Mouse (Mus musculus) ovary, adult 2 months (tissue): ENCODE results near the gene Slc4a2. TPM values are rescaled to one million over a fixed set of nuclear protein-coding genes. Genes with fewer than 3 reads are reported as not detected.

Experiments used
- polyA plus RNA-seq: library from polyadenylated mRNA; depleted of rRNA; stranded (reverse); fragments of >200 nt; gene quantifications from 2 replicates; pipeline ENCODE4 v1.2.3, GENCODE M21; 2012; rRNA removed

The Slc4a2 gene
- polyA plus RNA-seq = 124 and 127 TPM in 2 replicates

GRCm38 (mm10) chr5:24423129-24424003 lies at the start of gene Slc4a2, which contains the start of gene Cdk5:
Gene Slc4a2, plus strand, starts transcription at chr5:24423837.
Gene Cdk5, minus strand, starts transcription at chr5:24423530.

GRCm38 (mm10) chr5:24391864-24392263 lies 31.8 kb upstream of the Slc4a2 start, which contains the start of gene Atg9b:
Gene Atg9b, minus strand, starts transcription at chr5:24392143.

GRCm38 (mm10) chr5:24393392-24393997 lies 30.1 kb upstream of the Slc4a2 start, which contains the start of gene Abcb8:
Gene Abcb8, plus strand, starts transcription at chr5:24393663.

GRCm38 (mm10) chr5:24413042-24413693 lies 10.5 kb upstream of the Slc4a2 start, which contains the start of gene Asic3:
Gene Asic3, plus strand, starts transcription at chr5:24413392.

GRCm38 (mm10) chr5:24444746-24445427 lies 21.2 kb downstream of the Slc4a2 start, which contains the start of gene Fastk:
Gene Fastk, minus strand, starts transcription at chr5:24445287.

GRCm38 (mm10) chr5:24447624-24448298 lies 24.1 kb downstream of the Slc4a2 start, which contains the start of gene Tmub1:
Gene Tmub1, minus strand, starts transcription at chr5:24447854.

GRCm38 (mm10) chr5:24452030-24452690 lies 28.5 kb downstream of the Slc4a2 start, which contains the start of gene Agap3:
Gene Agap3, plus strand, starts transcription at chr5:24452177.

Other genes starting within 250 kb of the Slc4a2 start
- 180 TPM in 2 replicates for gene Kcnh2, start 72.2 kb upstream of the Slc4a2 start, polyA plus RNA-seq
- 24.5 and 26.5 TPM in 2 replicates for gene Nos3, start 59.0 kb upstream of the Slc4a2 start, polyA plus RNA-seq
- gene Atg9b, start 31.7 kb upstream of the Slc4a2 start, polyA plus RNA-seq = 5.5 and 13.3 TPM in 2 replicates
- gene Abcb8, start 30.2 kb upstream of the Slc4a2 start, polyA plus RNA-seq = 83.5 and 96.0 TPM in 2 replicates
- gene Asic3, start 10.4 kb upstream of the Slc4a2 start, polyA plus RNA-seq = 1.0 and 1.2 TPM in 2 replicates
- 117 and 118 TPM in 2 replicates for gene Cdk5, start 307 bp upstream of the Slc4a2 start, polyA plus RNA-seq
- 290 and 311 TPM in 2 replicates for gene Fastk, start 21.4 kb downstream of the Slc4a2 start, polyA plus RNA-seq
- 68.9 and 72.3 TPM in 2 replicates for gene Tmub1, start 24.0 kb downstream of the Slc4a2 start, polyA plus RNA-seq
- 143 and 150 TPM in 2 replicates for gene Agap3, start 28.3 kb downstream of the Slc4a2 start, polyA plus RNA-seq
- gene Gbx1, start 103.4 kb downstream of the Slc4a2 start, polyA plus RNA-seq = 0.03 and 0.07 TPM in 2 replicates
- gene Asb10, start 117.1 kb downstream of the Slc4a2 start, polyA plus RNA-seq = 2.6 and 5.2 TPM in 2 replicates
- gene 4931409K22Rik, start 133.0 kb downstream of the Slc4a2 start, polyA plus RNA-seq = not detected in 2 replicates
- 77.2 and 82.0 TPM in 2 replicates for gene Abcf2, start 153.6 kb downstream of the Slc4a2 start, polyA plus RNA-seq
- gene Chpf2, start 162.9 kb downstream of the Slc4a2 start, polyA plus RNA-seq = 52.7 and 74.0 TPM in 2 replicates
- gene Smarcd3, start 200.6 kb downstream of the Slc4a2 start, polyA plus RNA-seq = 74.2 and 103 TPM in 2 replicates